Mouse (Mus musculus): ENCODE measurements around the gene Zfp534. TPM values are rescaled to one million over a fixed set of nuclear protein-coding genes. Genes with fewer than 3 reads are reported as not detected.
"Not testable (repeated sequence)": the region's sequence is repeated elsewhere in the genome, so short reads cannot be mapped to it uniquely, and the experiment has no call there.

The Zfp534 gene
- polyA plus RNA-seq (2016; fragmentation: Nextera tagmentation; extraction: Ambion mirVana), result not detected in 2 replicates

DNA sequence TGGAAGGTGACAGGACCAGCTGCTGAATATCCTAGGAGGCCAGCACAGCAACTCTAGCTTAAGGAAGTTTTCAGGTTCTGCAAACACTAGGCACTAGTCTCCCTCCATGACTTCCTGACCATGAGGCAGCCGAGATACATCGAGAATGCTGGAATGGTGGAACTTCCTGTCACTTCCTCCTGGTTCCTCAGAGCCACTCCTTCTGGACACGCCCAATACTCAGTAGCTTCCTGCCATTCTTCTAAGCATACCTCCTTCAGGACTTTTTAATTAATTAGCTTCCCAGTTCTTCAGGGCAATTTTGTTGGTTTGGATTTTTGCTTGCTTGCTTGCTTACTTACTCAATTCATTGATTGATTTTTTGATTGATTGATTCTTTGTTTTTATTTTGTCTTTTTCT lies at the start of gene Zfp534:
Gene Zfp534, minus strand, starts transcription at position 101 of the 400 bp plus-strand sequence.
- 92% methylated on average over 3 of the region's 3 CpGs for WGBS
- H3K4me2 ChIP-seq (replicated peaks); ATAC-seq (ENCODE audit: low FRiP score, low read depth); H3K9ac ChIP-seq; H3K27ac ChIP-seq; H3K9me3 ChIP-seq; H3K27me3 ChIP-seq (replicated peaks); H3K4me3 ChIP-seq; H3K36me3 ChIP-seq; H3K4me1 ChIP-seq: not testable (repeated sequence)

DNA sequence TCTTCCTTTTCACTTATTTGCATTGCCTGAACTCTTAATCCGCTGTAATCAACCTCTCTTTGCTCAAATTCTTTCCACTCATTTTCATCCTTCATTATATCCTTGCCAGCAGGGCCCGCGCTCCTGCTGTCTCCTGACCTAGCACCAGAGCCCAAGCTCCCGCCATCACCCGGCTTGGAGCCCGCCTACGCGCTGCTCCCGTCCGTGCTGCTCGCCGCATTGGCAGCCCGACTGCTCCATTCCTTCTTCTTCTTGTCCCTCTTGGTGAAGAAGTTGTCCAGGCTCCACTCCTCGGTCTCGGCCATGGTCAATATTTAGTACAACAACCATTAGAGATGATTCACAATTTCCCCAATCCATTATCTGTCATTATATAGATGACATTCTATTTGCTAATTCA lies 43.9 kb upstream of the Zfp534 start:
- ATAC-seq (ENCODE audit: low FRiP score, low read depth); H3K36me3 ChIP-seq; H3K4me1 ChIP-seq; H3K9me3 ChIP-seq; H3K9ac ChIP-seq; H3K4me2 ChIP-seq (replicated peaks); H3K27ac ChIP-seq; H3K27me3 ChIP-seq (replicated peaks); H3K4me3 ChIP-seq: not testable (repeated sequence)
- 95% methylated on average over 14 of the region's 15 CpGs for WGBS

DNA sequence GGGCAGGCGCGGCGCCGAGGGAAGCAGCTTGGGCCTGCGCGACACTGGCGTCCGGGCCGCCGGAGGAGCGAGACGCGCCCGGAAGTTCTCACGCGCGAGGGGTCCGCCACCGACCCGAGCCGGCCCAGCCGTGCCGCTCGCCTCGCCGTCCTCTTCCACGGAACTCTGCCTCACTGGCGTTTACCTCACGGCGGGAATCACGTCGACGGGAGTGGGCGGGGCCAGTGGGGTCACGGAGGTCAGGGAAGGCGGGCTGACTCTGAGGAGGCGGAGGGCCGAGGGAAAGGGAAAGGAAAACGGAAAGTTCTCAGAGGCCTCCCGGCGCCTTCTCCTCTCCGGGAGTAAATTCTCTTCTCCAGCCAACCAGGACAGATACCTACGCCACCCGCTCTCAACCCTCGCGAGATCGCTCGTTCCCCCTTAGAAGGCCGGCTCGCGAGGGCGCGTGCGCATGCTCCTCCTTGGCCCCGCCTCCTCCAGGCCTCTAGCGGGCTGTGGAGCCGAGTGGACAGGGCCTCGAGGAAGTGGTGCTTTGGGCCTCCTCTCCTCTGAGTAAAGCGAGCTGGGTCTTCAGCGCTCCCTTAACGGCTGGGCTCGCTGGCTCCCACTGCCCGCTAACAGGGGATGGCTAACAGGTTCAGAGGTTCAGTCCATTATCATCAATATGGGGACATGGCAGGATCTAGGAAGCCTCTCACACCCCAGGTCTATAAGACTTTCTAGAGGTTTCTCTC lies 36.5 kb upstream of the Zfp534 start:
- Histone ChIP-seq H3K4me3 (peak overlapping the region; percentile 35), H3K4me2 (replicated peaks) (peak overlapping the region; percentile 53)
- H3K4me1 ChIP-seq; H3K36me3 ChIP-seq; H3K9me3 ChIP-seq; H3K27ac ChIP-seq; H3K9ac ChIP-seq; ATAC-seq (ENCODE audit: low FRiP score, low read depth); H3K27me3 ChIP-seq (replicated peaks): not testable (repeated sequence)
- 30% methylated on average over 63 of the region's 63 CpGs for WGBS

DNA sequence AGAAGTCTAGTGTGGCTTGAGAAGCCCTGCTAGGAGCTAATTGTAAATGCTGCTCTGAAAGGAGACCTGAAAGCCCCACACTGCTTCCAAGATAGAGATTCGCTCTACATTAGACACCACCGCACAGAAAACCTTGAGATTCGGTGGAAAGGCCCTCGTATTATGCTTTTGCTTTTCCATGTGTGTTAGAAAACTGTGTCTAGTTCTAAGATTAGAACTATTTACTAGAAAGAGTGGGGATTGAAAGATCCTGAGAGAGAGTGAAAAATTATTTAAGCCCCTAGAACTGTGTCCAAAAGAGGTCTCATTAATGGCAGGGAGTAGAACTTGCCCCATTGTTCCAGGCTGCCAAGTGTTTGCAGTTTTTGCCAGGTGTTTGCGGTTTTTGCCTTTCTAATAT lies 47.1 kb downstream of the Zfp534 start:
- not testable (repeated sequence) for ATAC-seq (ENCODE audit: low FRiP score, low read depth); H3K36me3 ChIP-seq; H3K9ac ChIP-seq; H3K4me2 ChIP-seq (replicated peaks); H3K4me1 ChIP-seq; H3K27me3 ChIP-seq (replicated peaks); H3K27ac ChIP-seq; H3K9me3 ChIP-seq; H3K4me3 ChIP-seq
- 86% methylated on average over 5 of the region's 5 CpGs for WGBS

DNA sequence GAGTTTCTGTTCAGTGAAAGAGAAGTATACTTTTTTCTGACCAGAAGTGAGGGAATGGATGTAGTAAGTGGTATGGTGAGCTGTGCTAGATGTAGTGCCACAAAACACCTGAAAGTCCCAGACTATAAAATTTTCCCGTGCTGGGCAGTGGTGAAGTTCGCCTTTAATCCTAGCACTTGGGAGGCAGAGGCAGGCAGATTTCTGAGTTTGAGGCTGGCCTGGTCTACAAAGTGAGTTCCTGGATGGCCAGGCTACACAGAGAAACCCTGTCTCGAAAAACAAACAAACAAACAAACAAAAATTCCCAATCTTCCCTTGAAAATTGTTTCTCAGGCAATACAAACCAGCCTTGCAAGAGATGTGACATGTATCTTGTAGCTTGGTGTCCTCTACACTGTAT lies 54.9 kb downstream of the Zfp534 start:
- H3K9ac ChIP-seq; H3K4me3 ChIP-seq; H3K4me2 ChIP-seq (replicated peaks); H3K9me3 ChIP-seq; H3K27ac ChIP-seq; ATAC-seq (ENCODE audit: low FRiP score, low read depth); H3K27me3 ChIP-seq (replicated peaks); H3K36me3 ChIP-seq; H3K4me1 ChIP-seq: not testable (repeated sequence)
- no CpG with 5 or more reads among the region's 3 CpGs for WGBS

DNA sequence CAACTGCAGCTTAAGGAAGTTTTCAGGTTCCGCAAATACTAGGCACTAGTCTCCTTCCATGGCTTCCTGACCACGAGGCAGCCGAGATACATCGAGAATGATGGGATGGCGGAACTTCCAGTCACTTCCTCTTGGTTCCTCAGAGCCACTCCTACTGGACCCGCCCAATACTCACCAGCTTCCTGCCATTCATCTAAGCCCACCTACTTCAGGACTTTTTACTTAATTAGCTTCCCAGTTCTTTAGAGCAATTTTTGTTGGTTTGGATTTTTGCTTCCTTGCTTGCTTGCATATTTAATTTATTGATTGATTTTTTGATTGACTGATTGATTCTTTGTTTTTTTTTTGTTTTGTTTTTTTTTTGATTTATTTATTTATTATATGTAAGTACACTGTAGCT lies 59.9 kb downstream of the Zfp534 start, which contains the start of gene Zfp979:
Gene Zfp979, minus strand, starts transcription at position 101 of the 400 bp plus-strand sequence.
- H3K9ac ChIP-seq; ATAC-seq (ENCODE audit: low FRiP score, low read depth); H3K4me1 ChIP-seq; H3K27ac ChIP-seq; H3K27me3 ChIP-seq (replicated peaks); H3K36me3 ChIP-seq; H3K4me2 ChIP-seq (replicated peaks); H3K9me3 ChIP-seq; H3K4me3 ChIP-seq: not testable (repeated sequence)
- WGBS, result no CpG with 5 or more reads among the region's 6 CpGs

DNA sequence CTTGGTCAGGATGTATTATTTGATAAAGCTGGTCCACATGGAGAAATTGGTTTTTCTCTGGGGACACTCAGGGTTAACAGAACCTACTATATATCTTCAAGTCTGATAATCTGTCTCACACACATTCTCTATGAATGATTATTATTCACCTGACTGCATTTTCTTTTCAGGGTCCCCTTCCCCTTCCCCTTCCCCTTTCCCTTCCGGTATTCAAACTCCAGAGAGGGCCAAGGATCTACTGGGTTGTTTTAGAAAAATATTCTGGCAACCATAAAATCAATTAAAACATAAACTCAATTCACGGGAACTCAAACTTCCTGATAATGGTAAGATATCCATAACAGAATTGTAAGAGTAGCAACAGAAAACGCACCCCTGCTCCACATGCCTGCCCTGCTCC lies 60.4 kb downstream of the Zfp534 start:
- ATAC-seq (ENCODE audit: low FRiP score, low read depth); H3K9ac ChIP-seq; H3K27ac ChIP-seq; H3K27me3 ChIP-seq (replicated peaks); H3K9me3 ChIP-seq; H3K4me3 ChIP-seq; H3K36me3 ChIP-seq; H3K4me1 ChIP-seq; H3K4me2 ChIP-seq (replicated peaks): not testable (repeated sequence)
- WGBS, result 46% methylated on average over 2 of the region's 3 CpGs

DNA sequence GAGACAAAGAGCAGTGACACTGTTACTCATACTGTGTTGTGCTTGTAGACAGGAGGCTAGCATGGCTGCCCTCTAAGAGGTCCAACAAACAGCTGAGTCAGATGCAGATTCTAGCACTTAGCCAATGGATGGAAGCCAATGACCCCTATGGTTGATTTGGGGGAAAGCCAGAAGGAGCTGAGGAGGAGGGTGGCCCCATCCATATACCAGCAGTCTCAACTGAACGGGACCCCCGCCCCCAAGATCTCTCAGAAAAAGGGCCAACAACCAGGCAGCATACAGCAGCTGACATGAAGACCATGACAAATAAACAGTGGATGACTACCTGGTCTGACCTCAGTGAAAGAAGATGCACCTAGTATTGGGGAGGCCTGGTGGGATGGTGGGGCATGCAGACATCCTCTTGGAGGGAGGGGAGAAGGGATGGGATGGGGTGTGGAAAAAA lies 68.5 kb downstream of the Zfp534 start:
- not testable (repeated sequence) for H3K36me3 ChIP-seq; H3K4me3 ChIP-seq; H3K4me2 ChIP-seq (replicated peaks); H3K4me1 ChIP-seq; H3K27ac ChIP-seq; H3K9ac ChIP-seq; H3K27me3 ChIP-seq (replicated peaks); H3K9me3 ChIP-seq
- WGBS, result no CpG with 5 or more reads among the region's 2 CpGs
- ATAC-seq (ENCODE audit: low FRiP score, low read depth), result peak; percentile 53; the same call in 1 of the 2 replicates

Other genes starting within 250 kb of the Zfp534 start
- 6.3 and 7.7 TPM in 2 replicates for gene Zfp982, start 210.1 kb downstream of the Zfp534 start, polyA plus RNA-seq (2016; fragmentation: Nextera tagmentation; extraction: Ambion mirVana)
- 0.37 and 0.43 TPM in 2 replicates for gene Gm16503, start 162.3 kb downstream of the Zfp534 start, polyA plus RNA-seq (2016; fragmentation: Nextera tagmentation; extraction: Ambion mirVana)
- 0.26 TPM in 1 of 2 replicates, not detected in the other for gene Zfp985, start 149.3 kb downstream of the Zfp534 start, polyA plus RNA-seq (2016; fragmentation: Nextera tagmentation; extraction: Ambion mirVana)
- gene Zfp979, start 60.0 kb downstream of the Zfp534 start, polyA plus RNA-seq (2016; fragmentation: Nextera tagmentation; extraction: Ambion mirVana), result 2.1 and 2.8 TPM in 2 replicates
- gene Zfp984, start 107.2 kb upstream of the Zfp534 start, polyA plus RNA-seq (2016; fragmentation: Nextera tagmentation; extraction: Ambion mirVana), result 4.3 and 6.3 TPM in 2 replicates
- 4.1 and 6.2 TPM in 2 replicates for gene Zfp933, start 145.8 kb upstream of the Zfp534 start, polyA plus RNA-seq (2016; fragmentation: Nextera tagmentation; extraction: Ambion mirVana)
- 52.2 and 53.4 TPM in 2 replicates for gene Miip, start 166.3 kb upstream of the Zfp534 start, polyA plus RNA-seq (2016; fragmentation: Nextera tagmentation; extraction: Ambion mirVana)
- gene Fv1, start 166.4 kb upstream of the Zfp534 start, polyA plus RNA-seq (2016; fragmentation: Nextera tagmentation; extraction: Ambion mirVana), result 15.3 and 15.7 TPM in 2 replicates
- 65.1 and 67.1 TPM in 2 replicates for gene Mfn2, start 202.2 kb upstream of the Zfp534 start, polyA plus RNA-seq (2016; fragmentation: Nextera tagmentation; extraction: Ambion mirVana)
- 33.9 and 35.4 TPM in 2 replicates for gene Plod1, start 234.2 kb upstream of the Zfp534 start, polyA plus RNA-seq (2016; fragmentation: Nextera tagmentation; extraction: Ambion mirVana)
- gene 2510039O18Rik, start 238.3 kb upstream of the Zfp534 start, polyA plus RNA-seq (2016; fragmentation: Nextera tagmentation; extraction: Ambion mirVana), result 24.4 and 27.2 TPM in 2 replicates

Data from neural tube, embryonic 12.5 days (tissue).